7 mouse cellular contexts compared by ENCODE assay signal in the genomic region with DNA sequence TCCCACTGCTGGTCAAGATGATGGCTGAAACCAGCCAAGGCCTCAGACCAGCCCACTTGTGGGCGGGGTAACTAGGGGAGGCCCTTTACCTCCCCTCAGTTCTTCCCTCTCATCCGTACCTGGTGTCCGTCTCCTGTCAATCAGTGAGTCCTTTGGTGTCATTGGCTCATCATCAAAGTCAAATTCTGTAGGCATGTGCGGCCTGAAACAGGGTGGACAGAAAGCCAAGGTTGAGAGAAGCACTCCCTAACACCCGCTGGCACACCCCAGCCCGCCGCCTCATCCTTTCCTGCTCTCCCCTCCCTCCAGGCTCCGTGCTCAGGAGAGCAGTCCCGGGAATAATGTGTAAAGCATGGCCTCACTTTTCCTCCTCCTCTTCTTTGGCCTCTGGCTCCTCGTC. TPM values are rescaled to one million over a fixed set of nuclear protein-coding genes. Genes with fewer than 3 reads are reported as not detected.
DNase-seq lines count a peak whose midpoint lies in the region; ATAC-seq and TF ChIP-seq lines count a peak whose summit lies in the region.

No protein-coding gene starts in this region.

- peak; percentile 40 for TF ChIP-seq POLR2A in ES-Bruce4 (IDR thresholded peaks at IDR 0.05; ENCODE audit: insufficient read depth, low read length)

- no peaks in the 10 kb centered on the region for H3K9me3 ChIP-seq in ES-Bruce4 (replicated peaks; ENCODE audit: control insufficient read depth, insufficient read depth, low read length, poor library complexity, severe bottlenecking)
- no peaks in the 10 kb centered on the region for H3K9me3 ChIP-seq in embryonic facial prominence, embryonic 15.5 days (replicated peaks)
- no peaks in the 10 kb centered on the region for H3K9me3 ChIP-seq in intestine, embryonic 14.5 days (ENCODE audit: control insufficient read depth, low read length)
- H3K9me3 ChIP-seq in liver, embryonic 15.5 days (replicated peaks): no peaks in the 10 kb centered on the region
- H3K9me3 ChIP-seq in neural tube, embryonic 12.5 days: no peaks in the 10 kb centered on the region

- no peak for ATAC-seq in embryonic facial prominence, embryonic 15.5 days (ENCODE audit: insufficient number of reproducible peaks, low FRiP score, low TSS enrichment, low read depth)
- peak; percentile 12; the same call in 1 of the 2 replicates for ATAC-seq in intestine, embryonic 14.5 days (replicated peaks; ENCODE audit: low FRiP score, low TSS enrichment, low read depth)
- ATAC-seq in liver, embryonic 15.5 days (ENCODE audit: insufficient read depth): peak; percentile 32
- ATAC-seq in neural tube, embryonic 12.5 days (ENCODE audit: low FRiP score, low read depth): 0 out of 2 replicates have a peak, but pooled peaks have one; percentile 3

- no peak for TF ChIP-seq EP300 in ES-Bruce4 (IDR thresholded peaks at IDR 0.05; ENCODE audit: insufficient read depth, low read depth, low read length)

- no peak for TF ChIP-seq CTCF in ES-Bruce4 (IDR thresholded peaks at IDR 0.05; ENCODE audit: low read depth, low read length)

- WGBS in embryonic facial prominence, embryonic 15.5 days: 3% methylated on average over 10 of the region's 10 CpGs
- WGBS in intestine, embryonic 14.5 days: under 1% methylated on average over 10 of the region's 10 CpGs
- WGBS in liver, embryonic 15.5 days (ENCODE audit: insufficient replicate concordance): 3% methylated on average over 10 of the region's 10 CpGs
- 1% methylated on average over 10 of the region's 10 CpGs for WGBS in neural tube, embryonic 12.5 days

- peak overlapping the region; percentile 71 for H3K9ac ChIP-seq in ES-Bruce4 (ENCODE audit: low read depth, poor library complexity, severe bottlenecking)
- peak overlapping the region; percentile 67 for H3K9ac ChIP-seq in embryonic facial prominence, embryonic 15.5 days
- H3K9ac ChIP-seq in intestine, embryonic 14.5 days (ENCODE audit: low read length): peak overlapping the region; percentile 73
- H3K9ac ChIP-seq in liver, embryonic 15.5 days: peak overlapping the region; percentile 89
- peak overlapping the region; percentile 80 for H3K9ac ChIP-seq in neural tube, embryonic 12.5 days

- no peaks in the 10 kb centered on the region for H3K27me3 ChIP-seq in ES-Bruce4 (ENCODE audit: control insufficient read depth, insufficient read depth, low read length, poor library complexity, severe bottlenecking)
- H3K27me3 ChIP-seq in embryonic facial prominence, embryonic 15.5 days: no peaks in the 10 kb centered on the region
- H3K27me3 ChIP-seq in intestine, embryonic 14.5 days (replicated peaks; ENCODE audit: control insufficient read depth, insufficient read depth, low read length): no peaks in the 10 kb centered on the region
- H3K27me3 ChIP-seq in liver, embryonic 15.5 days: no peaks in the 10 kb centered on the region
- H3K27me3 ChIP-seq in neural tube, embryonic 12.5 days (replicated peaks): no peaks in the 10 kb centered on the region

- H3K36me3 ChIP-seq in ES-Bruce4 (ENCODE audit: control insufficient read depth, insufficient read depth, low read length, poor library complexity, severe bottlenecking): peaks cover 9% of the 10 kb centered on the region
- peaks cover 39% of the 10 kb centered on the region for H3K36me3 ChIP-seq in embryonic facial prominence, embryonic 15.5 days
- H3K36me3 ChIP-seq in intestine, embryonic 14.5 days (ENCODE audit: control insufficient read depth, insufficient read depth, low read length): peaks cover 25% of the 10 kb centered on the region
- peaks cover 16% of the 10 kb centered on the region for H3K36me3 ChIP-seq in liver, embryonic 15.5 days (replicated peaks)
- peaks cover 27% of the 10 kb centered on the region for H3K36me3 ChIP-seq in neural tube, embryonic 12.5 days

- H3K4me3 ChIP-seq in ES-Bruce4 (ENCODE audit: low read depth, low read length): peak overlapping the region; percentile 89
- peak overlapping the region; percentile 66 for H3K4me3 ChIP-seq in embryonic facial prominence, embryonic 15.5 days (replicated peaks)
- H3K4me3 ChIP-seq in intestine, embryonic 14.5 days (ENCODE audit: low read depth, low read length): peak overlapping the region; percentile 72
- peak overlapping the region; percentile 78 for H3K4me3 ChIP-seq in liver, embryonic 15.5 days (replicated peaks)
- peak overlapping the region; percentile 61 for H3K4me3 ChIP-seq in neural tube, embryonic 12.5 days

- H3K27ac ChIP-seq in ES-Bruce4 (ENCODE audit: insufficient read depth, low read length): peak overlapping the region; percentile 36
- peak overlapping the region; percentile 95 for H3K27ac ChIP-seq in embryonic facial prominence, embryonic 15.5 days (replicated peaks)
- peak overlapping the region; percentile 87 for H3K27ac ChIP-seq in intestine, embryonic 14.5 days (ENCODE audit: low read depth)
- peak overlapping the region; percentile 95 for H3K27ac ChIP-seq in liver, embryonic 15.5 days (replicated peaks)
- peak overlapping the region; percentile 86 for H3K27ac ChIP-seq in neural tube, embryonic 12.5 days

- H3K4me1 ChIP-seq in ES-Bruce4 (ENCODE audit: control insufficient read depth, insufficient read depth, low read length): peaks cover 5% of the 10 kb centered on the region
- peaks cover 62% of the 10 kb centered on the region for H3K4me1 ChIP-seq in embryonic facial prominence, embryonic 15.5 days
- peaks cover 36% of the 10 kb centered on the region for H3K4me1 ChIP-seq in intestine, embryonic 14.5 days (replicated peaks; ENCODE audit: control insufficient read depth, insufficient read depth, low read length)
- H3K4me1 ChIP-seq in liver, embryonic 15.5 days (replicated peaks): peaks cover 66% of the 10 kb centered on the region
- peaks cover 56% of the 10 kb centered on the region for H3K4me1 ChIP-seq in neural tube, embryonic 12.5 days

- H3K4me2 ChIP-seq in embryonic facial prominence, embryonic 15.5 days (replicated peaks): peak overlapping the region; percentile 89
- H3K4me2 ChIP-seq in intestine, embryonic 14.5 days (ENCODE audit: low read length): peak overlapping the region; percentile 88
- H3K4me2 ChIP-seq in liver, embryonic 15.5 days: peak overlapping the region; percentile 96
- peak overlapping the region; percentile 94 for H3K4me2 ChIP-seq in neural tube, embryonic 12.5 days (replicated peaks)

- peak; percentile 69 for DNase-seq in adrenal gland, postnatal 10 days
- DNase-seq in intestine, embryonic 14.5 days (ENCODE audit: low spot score): no peak
- DNase-seq in layer of hippocampus, adult 8-10 months (ENCODE audit: low spot score in 2 of 2): no peak

RNA-seq across cellular contexts. Expression of a gene that starts 0.2 kb away (rescaled TPM):
- 22.1 and 26.6 TPM in 2 replicates for polyA plus RNA-seq in ES-Bruce4 (2011; ENCODE audit: insufficient read depth, insufficient read length, low read depth, missing spikeins)
- total RNA-seq in adrenal gland, postnatal 10 days (2021): not detected
- 0.33 and 0.43 TPM in 2 replicates for polyA plus RNA-seq in embryonic facial prominence, embryonic 15.5 days (2015; fragmentation: Nextera tagmentation; extraction: Ambion mirVana)
- 0.45 and 0.86 TPM in 2 replicates for polyA plus RNA-seq in intestine, embryonic 14.5 days (2014; fragmentation: Nextera tagmentation; extraction: Ambion mirVana)
- polyA plus RNA-seq in liver, embryonic 15.5 days (2015; fragmentation: Nextera tagmentation; extraction: Ambion mirVana): not detected in 2 replicates
- not detected in 2 replicates for polyA plus RNA-seq in neural tube, embryonic 12.5 days (2016; fragmentation: Nextera tagmentation; extraction: Ambion mirVana)
- not detected for total RNA-seq in layer of hippocampus, adult 8-10 months (2022)

RNA-seq across cellular contexts. Expression of a gene that starts 1.1 kb away (rescaled TPM):
- 12.7 and 27.9 TPM in 2 replicates for polyA plus RNA-seq in ES-Bruce4 (2011; ENCODE audit: insufficient read depth, insufficient read length, low read depth, missing spikeins)
- total RNA-seq in adrenal gland, postnatal 10 days (2021): 10 to 100 TPM; 10.1 to 19.1 TPM
- 40.9 and 73.0 TPM in 2 replicates for polyA plus RNA-seq in embryonic facial prominence, embryonic 15.5 days (2015; fragmentation: Nextera tagmentation; extraction: Ambion mirVana)
- 43.9 and 47.7 TPM in 2 replicates for polyA plus RNA-seq in intestine, embryonic 14.5 days (2014; fragmentation: Nextera tagmentation; extraction: Ambion mirVana)
- 32.8 and 39.1 TPM in 2 replicates for polyA plus RNA-seq in liver, embryonic 15.5 days (2015; fragmentation: Nextera tagmentation; extraction: Ambion mirVana)
- polyA plus RNA-seq in neural tube, embryonic 12.5 days (2016; fragmentation: Nextera tagmentation; extraction: Ambion mirVana): 63.1 and 80.4 TPM in 2 replicates
- 10 to 100 TPM; 18.9 to 59.7 (median 27.8) TPM for total RNA-seq in layer of hippocampus, adult 8-10 months (2022)

RNA-seq across cellular contexts. Expression of a gene that starts 1.7 kb away (rescaled TPM):
- 17.9 and 18.8 TPM in 2 replicates for polyA plus RNA-seq in ES-Bruce4 (2011; ENCODE audit: insufficient read depth, insufficient read length, low read depth, missing spikeins)
- 10 to 100 TPM; 55.7 to 60.9 TPM for total RNA-seq in adrenal gland, postnatal 10 days (2021)
- polyA plus RNA-seq in embryonic facial prominence, embryonic 15.5 days (2015; fragmentation: Nextera tagmentation; extraction: Ambion mirVana): 12.0 and 12.5 TPM in 2 replicates
- 27.4 and 29.6 TPM in 2 replicates for polyA plus RNA-seq in intestine, embryonic 14.5 days (2014; fragmentation: Nextera tagmentation; extraction: Ambion mirVana)
- 9.2 TPM in 2 replicates for polyA plus RNA-seq in liver, embryonic 15.5 days (2015; fragmentation: Nextera tagmentation; extraction: Ambion mirVana)
- polyA plus RNA-seq in neural tube, embryonic 12.5 days (2016; fragmentation: Nextera tagmentation; extraction: Ambion mirVana): 5.9 and 6.6 TPM in 2 replicates
- total RNA-seq in layer of hippocampus, adult 8-10 months (2022): 10 to 100 TPM; 10.5 to 17.2 (median 14.1) TPM

RNA-seq across cellular contexts. Expression of a gene that starts 4.8 kb away (rescaled TPM):
- polyA plus RNA-seq in ES-Bruce4 (2011; ENCODE audit: insufficient read depth, insufficient read length, low read depth, missing spikeins): 2.2 and 23.9 TPM in 2 replicates
- 10 to 100 TPM; 17.7 to 22.5 TPM for total RNA-seq in adrenal gland, postnatal 10 days (2021)
- 55.0 and 78.2 TPM in 2 replicates for polyA plus RNA-seq in embryonic facial prominence, embryonic 15.5 days (2015; fragmentation: Nextera tagmentation; extraction: Ambion mirVana)
- 41.8 and 46.3 TPM in 2 replicates for polyA plus RNA-seq in intestine, embryonic 14.5 days (2014; fragmentation: Nextera tagmentation; extraction: Ambion mirVana)
- polyA plus RNA-seq in liver, embryonic 15.5 days (2015; fragmentation: Nextera tagmentation; extraction: Ambion mirVana): 3.6 and 4.0 TPM in 2 replicates
- polyA plus RNA-seq in neural tube, embryonic 12.5 days (2016; fragmentation: Nextera tagmentation; extraction: Ambion mirVana): 46.4 and 66.2 TPM in 2 replicates
- 10 to 100 TPM; 20.5 to 63.0 (median 52.5) TPM for total RNA-seq in layer of hippocampus, adult 8-10 months (2022)

RNA-seq across cellular contexts. Expression of a gene that starts 4.9 kb away (rescaled TPM):
- polyA plus RNA-seq in ES-Bruce4 (2011; ENCODE audit: insufficient read depth, insufficient read length, low read depth, missing spikeins): 3.5 and 6.7 TPM in 2 replicates
- total RNA-seq in adrenal gland, postnatal 10 days (2021): 1 to 10 TPM; 3.1 to 5.8 TPM
- 18.9 and 21.9 TPM in 2 replicates for polyA plus RNA-seq in embryonic facial prominence, embryonic 15.5 days (2015; fragmentation: Nextera tagmentation; extraction: Ambion mirVana)
- polyA plus RNA-seq in intestine, embryonic 14.5 days (2014; fragmentation: Nextera tagmentation; extraction: Ambion mirVana): 9.2 and 9.5 TPM in 2 replicates
- polyA plus RNA-seq in liver, embryonic 15.5 days (2015; fragmentation: Nextera tagmentation; extraction: Ambion mirVana): 0.13 and 0.56 TPM in 2 replicates
- 5.3 and 6.2 TPM in 2 replicates for polyA plus RNA-seq in neural tube, embryonic 12.5 days (2016; fragmentation: Nextera tagmentation; extraction: Ambion mirVana)
- total RNA-seq in layer of hippocampus, adult 8-10 months (2022): 100 to 1,000 TPM; 208 to 223 (median 215) TPM

Comparison
In these comparisons a context has a peak if more than half of its experiments do, and no peak if none do; other contexts are left out.
1. H3K27ac ChIP-seq: peak in every context shown above with its lines; median percentile 95 in embryonic facial prominence, embryonic 15.5 days; 95 in liver, embryonic 15.5 days; 87 in intestine, embryonic 14.5 days; 86 in neural tube, embryonic 12.5 days; 36 in ES-Bruce4.
2. RNA of a gene that starts 0.2 kb away (polyA plus RNA-seq): 22.1 to 26.6 TPM in ES-Bruce4; 0.45 to 0.86 TPM in intestine, embryonic 14.5 days, 0.33 to 0.43 TPM in embryonic facial prominence, embryonic 15.5 days, not detected in liver, embryonic 15.5 days and not detected in neural tube, embryonic 12.5 days; every median in the first group is over 10 times any median in the second.
3. Peak in every context shown above with its lines, with median percentiles within 50 percentile points of each other: H3K4me3 ChIP-seq, H3K9ac ChIP-seq and H3K4me2 ChIP-seq.